Mouse (Mus musculus) MEL (cell line): ENCODE measurements around the gene Fscn3. TPM values are rescaled to one million over a fixed set of nuclear protein-coding genes. Genes with fewer than 3 reads are reported as not detected.

Experiments used
- DNase-seq: peaks from one replicate; pipeline ENCODE4 v3.0.0; 2011; ENCODE audit warnings: low read depth, low spot score
- H3K27ac ChIP-seq: 2 replicates; pipeline ENCODE4 v1.5.1; 2012; ENCODE audit warnings: low read depth, mild to moderate bottlenecking, control low read depth, low read length, moderate library complexity; ENCODE audit not compliant: control insufficient read depth
- H3K27me3 ChIP-seq, 2 experiments: fragments of 150-350 bp in 1 of 2; sonication (generic) in 1 of 2; 2 replicates each; pipeline ENCODE4 v1.6.1; 2012; ENCODE audit warnings: low read length in 2 of 2, mild to moderate bottlenecking in 2 of 2, improper control_type of control experiment in 1 of 2, moderate library complexity in 1 of 2; ENCODE audit not compliant: insufficient read depth in 2 of 2, control insufficient read depth in 1 of 2
- H3K36me3 ChIP-seq, 2 experiments: 2 replicates each; pipeline ENCODE4 v1.6.1; 2012 to 2014; ENCODE audit warnings: low read length in 2 of 2, improper control_type of control experiment in 1 of 2, inconsistent platforms in 1 of 2, mild to moderate bottlenecking in 1 of 2; ENCODE audit not compliant: insufficient read depth in 2 of 2, control insufficient read depth in 1 of 2
- H3K4me1 ChIP-seq, 2 experiments: fragments of 150-350 bp in 1 of 2; sonication (generic) in 1 of 2; 2 replicates each; pipeline ENCODE4 v1.6.1; 2012; ENCODE audit warnings: low read length in 2 of 2, improper control_type of control experiment in 1 of 2, mild to moderate bottlenecking in 1 of 2; ENCODE audit not compliant: insufficient read depth in 2 of 2, control insufficient read depth in 1 of 2
- H3K4me3 ChIP-seq, 2 experiments: fragments of 150-350 bp in 1 of 2; sonication (generic) in 1 of 2; 2 replicates each; pipeline ENCODE4 v1.5.1; 2012; ENCODE audit warnings: low read depth in 2 of 2, low read length in 2 of 2, mild to moderate bottlenecking in 2 of 2, moderate library complexity in 2 of 2, control low read depth in 1 of 2, improper control_type of control experiment in 1 of 2; ENCODE audit not compliant: control insufficient read depth in 1 of 2, insufficient read depth in 1 of 2
- H3K79me2 ChIP-seq: 2 replicates; pipeline ENCODE4 v1.6.1; 2012; ENCODE audit warnings: mild to moderate bottlenecking, low read length, moderate library complexity; ENCODE audit not compliant: control insufficient read depth, poor library complexity, insufficient read depth
- H3K9ac ChIP-seq: 2 replicates; pipeline ENCODE4 v1.6.1; 2012; ENCODE audit warnings: low read depth, mild to moderate bottlenecking, control low read depth, low read length, moderate library complexity; ENCODE audit not compliant: control insufficient read depth, poor library complexity, severe bottlenecking
- H3K9me3 ChIP-seq: fragments of 150-350 bp; sonication (generic); replicated peaks from 2 replicates; pipeline ENCODE4 v1.6.1; 2012; ENCODE audit warnings: mild to moderate bottlenecking, low read length, improper control_type of control experiment, moderate library complexity; ENCODE audit not compliant: insufficient read depth
- CTCF ChIP-seq, 3 experiments: IDR thresholded peaks in 2 of 3; conservative IDR thresholded peaks in 1 of 3; 2 replicates each; pipeline ENCODE4 v1.5.1; 2011 to 2012; ENCODE audit warnings: low read length in 3 of 3, low read depth in 2 of 3, mild to moderate bottlenecking in 2 of 3, improper control_type of control experiment in 1 of 3, inconsistent platforms in 1 of 3, mixed read lengths in 1 of 3, moderate library complexity in 1 of 3; ENCODE audit not compliant: control insufficient read depth in 1 of 3, insufficient read depth in 1 of 3, poor library complexity in 1 of 3, severe bottlenecking in 1 of 3
- E2F4 ChIP-seq: IDR thresholded peaks from 2 replicates; pipeline ENCODE4 v1.6.1; 2011; ENCODE audit warnings: low read depth, low read length, improper control_type of control experiment, borderline replicate concordance
- ELF1 ChIP-seq: IDR thresholded peaks from 2 replicates; pipeline ENCODE4 v1.6.1; 2014; ENCODE audit warnings: low read depth, mild to moderate bottlenecking, inconsistent platforms, low read length, improper control_type of control experiment, moderate library complexity
- ETS1 ChIP-seq: IDR thresholded peaks from 2 replicates; pipeline ENCODE4 v1.6.1; 2012; ENCODE audit warnings: low read depth, mild to moderate bottlenecking, inconsistent platforms, low read length, improper control_type of control experiment, moderate library complexity
- JUND ChIP-seq: IDR thresholded peaks from 2 replicates; pipeline ENCODE4 v1.6.1; 2011; ENCODE audit warnings: low read depth, mild to moderate bottlenecking, improper control_type of control experiment, low read length
- MAFK ChIP-seq: IDR thresholded peaks from 2 replicates; pipeline ENCODE4 v1.6.1; 2011; ENCODE audit warnings: low read depth, mild to moderate bottlenecking, low read length, improper control_type of control experiment, borderline replicate concordance
- MEF2A ChIP-seq: IDR thresholded peaks from 2 replicates; pipeline ENCODE4 v1.6.1; 2014; ENCODE audit warnings: low read depth, mild to moderate bottlenecking, inconsistent platforms, low read length, improper control_type of control experiment; ENCODE audit not compliant: poor library complexity, insufficient replicate concordance, severe bottlenecking; ENCODE audit errors: extremely low read depth
- MXI1 ChIP-seq: IDR thresholded peaks from 2 replicates; pipeline ENCODE4 v1.6.1; 2011; ENCODE audit warnings: mild to moderate bottlenecking, low read depth, low read length, improper control_type of control experiment
- MYC ChIP-seq: IDR thresholded peaks from 2 replicates; pipeline ENCODE4 v1.6.1; 2011; ENCODE audit warnings: low read depth, mild to moderate bottlenecking, low read length, improper control_type of control experiment, moderate library complexity
- RAD21 ChIP-seq: IDR thresholded peaks from 2 replicates; pipeline ENCODE4 v1.6.1; 2011; ENCODE audit warnings: mild to moderate bottlenecking, low read depth, low read length, improper control_type of control experiment
- TAL1 ChIP-seq: IDR thresholded peaks from 2 replicates; pipeline ENCODE4 v1.6.1; 2012; ENCODE audit warnings: mild to moderate bottlenecking, inconsistent platforms, low read length, moderate library complexity, mixed read lengths
- TBP ChIP-seq: IDR thresholded peaks from 2 replicates; pipeline ENCODE4 v1.8.0; 2011; ENCODE audit warnings: low read depth, low read length, improper control_type of control experiment
- UBTF ChIP-seq: IDR thresholded peaks from 2 replicates; pipeline ENCODE4 v1.6.1; 2012; ENCODE audit warnings: low read depth, mild to moderate bottlenecking, inconsistent platforms, low read length, improper control_type of control experiment, moderate library complexity, borderline replicate concordance; ENCODE audit not compliant: insufficient read depth
- USF1 ChIP-seq: IDR thresholded peaks from 2 replicates; pipeline ENCODE4 v1.6.1; 2014; ENCODE audit warnings: low read depth, mild to moderate bottlenecking, inconsistent platforms, low read length, improper control_type of control experiment, moderate library complexity
- USF2 ChIP-seq, 2 experiments: IDR thresholded peaks; 2 replicates each; pipeline ENCODE4 v1.6.1; 2011 to 2012; ENCODE audit warnings: improper control_type of control experiment in 2 of 2, low read length in 2 of 2, borderline replicate concordance in 1 of 2, inconsistent platforms in 1 of 2, low read depth in 1 of 2, mild to moderate bottlenecking in 1 of 2; ENCODE audit not compliant: insufficient read depth in 1 of 2
- ZKSCAN1 ChIP-seq: IDR thresholded peaks from 2 replicates; pipeline ENCODE4 v1.6.1; 2012; ENCODE audit warnings: low read depth, mild to moderate bottlenecking, inconsistent platforms, low read length, improper control_type of control experiment, moderate library complexity
- ZMIZ1 ChIP-seq: IDR thresholded peaks from 2 replicates; pipeline ENCODE4 v1.6.1; 2012; ENCODE audit warnings: low read depth, mild to moderate bottlenecking, inconsistent platforms, low read length, improper control_type of control experiment, moderate library complexity
- polyA plus RNA-seq, 2 experiments: library from polyadenylated mRNA; stranded (reverse) in 1 of 2; unstranded in 1 of 2; fragments of >175 nt in 1 of 2; fragments of >200 nt in 1 of 2; gene quantifications; 2 replicates each; pipeline versions ENCODE4 v1.2.1 to v1.2.4; 2012; ENCODE audit warnings: low replicate concordance in 2 of 2, low read depth in 1 of 2; ENCODE audit not compliant: insufficient read length in 2 of 2, insufficient read depth in 1 of 2, missing spikeins in 1 of 2
- total RNA-seq: library from RNA; depleted of rRNA; stranded (reverse); fragments of 300-350 nt; gene quantifications from 2 replicates; pipeline ENCODE4 v1.2.3, GENCODE M21; 2012

Gene Fscn3
- total and polyA plus RNA-seq, 3 experiments = not detected

GRCm38 (mm10) chr6:28396853-28397457, 30.6 kb upstream of the Fscn3 start (continued):
- TF ChIP-seq ELF1 (peak; percentile 44; the same call in 1 of the 2 replicates), TBP (0 out of 2 replicates have a peak, but pooled peaks have one; percentile 47), USF1 (no peak), ZMIZ1 (no peak), JUND (no peak), CTCF (IDR thresholded peaks at IDR 0.05 in 2 of 3, conservative IDR thresholded peaks at IDR 0.05 in 1 of 3; ENCODE audit: control insufficient read depth in 1 of 3, insufficient read depth in 1 of 3, low read depth in 2 of 3, low read length in 3 of 3, poor library complexity in 1 of 3, severe bottlenecking in 1 of 3) (no peak), TAL1 (no peak), E2F4 (no peak), USF2 (IDR thresholded peaks at IDR 0.05; ENCODE audit: borderline replicate concordance in 1 of 2, insufficient read depth in 1 of 2, low read depth in 1 of 2, low read length in 2 of 2) (no peak), ETS1 (no peak), MAFK (no peak)

DNA sequence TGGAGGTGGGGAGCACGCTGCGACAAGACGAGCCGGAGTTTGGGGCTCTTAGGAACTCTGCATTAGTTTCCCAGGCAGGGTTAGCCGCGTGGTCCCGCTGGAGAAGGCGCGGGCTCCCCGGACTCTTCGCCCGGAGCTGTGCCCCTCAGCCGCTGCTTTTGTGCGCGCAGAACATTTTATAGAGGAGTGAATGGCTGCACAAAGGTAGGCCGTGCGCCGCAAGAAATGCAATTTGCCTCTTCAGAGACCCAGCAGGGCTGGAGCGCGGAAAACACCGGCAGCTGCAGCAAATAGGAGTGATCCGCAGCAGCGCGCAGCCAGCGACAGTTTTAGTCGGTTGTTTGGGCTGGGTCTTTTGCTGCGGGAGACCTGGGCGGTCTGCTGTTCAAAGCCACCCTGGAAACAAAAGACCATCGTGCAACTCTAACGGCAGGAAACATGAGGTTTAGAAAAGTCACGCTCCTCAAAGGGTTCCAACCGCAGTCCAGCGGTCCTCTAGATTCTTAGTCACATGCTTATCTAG, 29.8 kb upstream of the Fscn3 start, which contains the start of gene Zfp800:
Gene Zfp800, minus strand, starts transcription at position 325 of the 523 bp plus-strand sequence.
- no peaks in the 10 kb centered on the region; the same call in 1 of the 2 replicates for H3K79me2 ChIP-seq
- DNase-seq = peak; percentile 51
- no peaks in the 10 kb centered on the region for H3K9me3 ChIP-seq
- peak within 1 kb of the TSS; percentile 64 for H3K27ac ChIP-seq
- peak within 1 kb of the TSS; percentile 74 for H3K9ac ChIP-seq
- no peaks in the 10 kb centered on the region for H3K27me3 ChIP-seq
- H3K4me1 ChIP-seq = no peaks in the 10 kb centered on the region; a peak in 1 of 4 replicates
- peak within 1 kb of the TSS; percentile 61 to 63 for H3K4me3 ChIP-seq
- H3K36me3 ChIP-seq = no peaks in the 10 kb centered on the region
- TF ChIP-seq MXI1 = no peak
- TF ChIP-seq UBTF = no peak
- TF ChIP-seq USF2 (IDR thresholded peaks at IDR 0.05; ENCODE audit: borderline replicate concordance in 1 of 2, insufficient read depth in 1 of 2, low read depth in 1 of 2, low read length in 2 of 2) = no peak
- TF ChIP-seq RAD21 = no peak
- no peak for TF ChIP-seq MEF2A
- TF ChIP-seq ZMIZ1 = no peak
- TF ChIP-seq MYC = 0 out of 2 replicates have a peak, but pooled peaks have one; percentile 20
- TF ChIP-seq ZKSCAN1 = no peak
